Mouse (Mus musculus) erythroblast, embryonic 14.5 days (primary cell): Measurements from ENCODE around the gene Nr4a2. TPM values are rescaled to one million over a fixed set of nuclear protein-coding genes. Genes with fewer than 3 reads are reported as not detected.

Experiments
- H3K27me3 ChIP-seq: 2 replicates; pipeline ENCODE4 v1.6.1; 2012; ENCODE audit warnings: inconsistent platforms; ENCODE audit not compliant: control insufficient read depth
- H3K36me3 ChIP-seq: 2 replicates; pipeline ENCODE4 v1.6.1; 2012; ENCODE audit warnings: mild to moderate bottlenecking, inconsistent platforms; ENCODE audit not compliant: control insufficient read depth
- H3K4me1 ChIP-seq: 2 replicates; pipeline ENCODE4 v1.6.1; 2012; ENCODE audit warnings: inconsistent platforms; ENCODE audit not compliant: control insufficient read depth
- H3K4me3 ChIP-seq: replicated peaks from 2 replicates; pipeline ENCODE3; 2012; ENCODE audit warnings: moderate library complexity, mild to moderate bottlenecking, inconsistent platforms
- H3K9me3 ChIP-seq: 2 replicates; pipeline ENCODE4 v1.6.1; 2012; ENCODE audit warnings: low read length, inconsistent platforms, mixed read lengths; ENCODE audit not compliant: control insufficient read depth
- GATA1 ChIP-seq: IDR thresholded peaks from 2 replicates; pipeline ENCODE4 v1.6.1; 2012; ENCODE audit warnings: low read length, inconsistent platforms, mixed read lengths
- TAL1 ChIP-seq: IDR thresholded peaks from 3 replicates; pipeline ENCODE4 v1.6.1; 2012; ENCODE audit warnings: low read length, inconsistent platforms, mixed read lengths
- polyA plus RNA-seq: library from polyadenylated mRNA; stranded (reverse); fragments of >175 nt; gene quantifications from 2 replicates; pipeline ENCODE4 v1.2.3, GENCODE M21; 2012

Gene Nr4a2
- polyA plus RNA-seq, 1 experiment, result 0.05 TPM

- Histone ChIP-seq H3K4me1 (no peaks in the 10 kb centered on the region), H3K27me3 (peaks cover 100% of the 10 kb centered on the region), H3K36me3 (no peaks in the 10 kb centered on the region), H3K9me3 (no peaks in the 10 kb centered on the region; the same call in 1 of the 2 replicates), H3K4me3 (no peak overlapping the region)
- no peak for TF ChIP-seq TAL1
- TF ChIP-seq GATA1, result no peak
These were observed 19.1 kb downstream of the Nr4a2 start for GRCm38 (mm10) chr2:57104731-57105130.

- Histone ChIP-seq H3K27me3 (peaks cover 95% of the 10 kb centered on the region), H3K9me3 (no peaks in the 10 kb centered on the region), H3K4me1 (no peaks in the 10 kb centered on the region), H3K36me3 (no peaks in the 10 kb centered on the region), H3K4me3 (no peak overlapping the region)
- TF ChIP-seq TAL1, result no peak
- no peak for TF ChIP-seq GATA1
These were observed 19.8 kb downstream of the Nr4a2 start for GRCm38 (mm10) chr2:57103845-57104660.

- H3K27me3 ChIP-seq, result peaks cover 89% of the 10 kb centered on the region
- H3K9me3 ChIP-seq, result no peaks in the 10 kb centered on the region
- no peaks in the 10 kb centered on the region for H3K4me1 ChIP-seq
- no peaks in the 10 kb centered on the region for H3K36me3 ChIP-seq
- H3K4me3 ChIP-seq, result no peak overlapping the region
- TF ChIP-seq GATA1, result no peak
These were observed 20.7 kb downstream of the Nr4a2 start for GRCm38 (mm10) chr2:57102856-57103844.

DNA sequence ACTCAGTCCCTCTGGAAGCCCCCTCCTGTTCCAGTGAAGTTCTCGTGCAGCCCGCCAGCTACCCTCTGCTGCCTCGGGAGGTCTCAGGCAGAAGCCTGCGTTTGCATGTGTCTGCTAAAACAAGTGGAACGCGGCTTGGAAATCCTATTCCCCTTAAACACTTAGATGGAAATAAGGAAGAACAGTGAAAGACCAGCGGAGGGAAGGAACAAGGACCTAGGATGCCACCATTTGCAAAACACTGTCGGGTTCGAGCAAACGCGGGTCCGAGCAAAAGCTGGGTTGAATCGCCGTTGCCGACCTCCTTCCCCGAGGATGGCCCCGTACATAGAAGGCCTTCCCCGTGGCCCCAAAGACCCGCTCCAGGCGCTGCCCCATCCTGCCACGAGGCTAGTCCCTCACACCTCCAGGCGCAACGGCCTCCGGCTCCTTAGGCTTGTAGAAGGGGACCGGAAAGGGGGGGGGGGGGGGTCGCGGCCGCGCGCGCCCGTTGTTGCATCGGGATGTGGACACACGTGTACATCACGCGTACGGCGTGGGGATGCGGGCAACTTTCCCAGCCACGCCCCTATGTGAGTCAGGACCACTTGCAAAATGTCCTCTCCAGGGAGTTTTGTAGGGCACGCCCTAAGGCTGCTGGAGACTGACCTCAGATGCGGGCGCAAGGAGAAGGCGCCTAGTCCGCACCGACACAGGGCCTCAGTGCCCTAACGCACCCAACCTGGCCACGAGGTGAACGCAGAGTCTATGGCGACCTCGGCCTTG lies 21.5 kb downstream of the Nr4a2 start:
- H3K36me3 ChIP-seq, result no peaks in the 10 kb centered on the region
- no peak for TF ChIP-seq GATA1
- TF ChIP-seq TAL1, result no peak
- no peaks in the 10 kb centered on the region for H3K4me1 ChIP-seq
- no peaks in the 10 kb centered on the region for H3K9me3 ChIP-seq
- no peak overlapping the region for H3K4me3 ChIP-seq
- H3K27me3 ChIP-seq, result peaks cover 85% of the 10 kb centered on the region

DNA sequence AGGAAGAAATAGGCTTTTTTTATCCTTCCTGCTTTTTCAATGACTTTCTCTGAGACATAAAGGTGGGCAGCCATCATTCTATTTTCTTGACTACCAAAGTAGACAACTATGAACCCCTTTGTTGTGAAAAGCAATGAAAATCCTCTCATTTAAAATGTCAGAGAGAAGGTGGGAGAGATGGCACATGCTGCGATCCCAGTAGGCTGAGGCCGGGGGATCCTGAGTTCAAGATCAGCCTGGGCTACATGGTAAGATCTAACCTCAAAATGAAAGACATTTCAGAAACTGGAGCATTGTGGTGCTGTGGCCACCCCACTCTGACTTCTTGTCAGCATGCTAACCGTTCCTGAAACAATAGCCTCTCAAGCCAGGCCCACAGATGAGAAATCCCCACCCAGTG lies 23.6 kb downstream of the Nr4a2 start:
- Histone ChIP-seq H3K4me3 (no peak overlapping the region), H3K27me3 (peaks cover 65% of the 10 kb centered on the region), H3K9me3 (no peaks in the 10 kb centered on the region), H3K36me3 (no peaks in the 10 kb centered on the region), H3K4me1 (no peaks in the 10 kb centered on the region)
- no peak for TF ChIP-seq TAL1
- TF ChIP-seq GATA1, result no peak

DNA sequence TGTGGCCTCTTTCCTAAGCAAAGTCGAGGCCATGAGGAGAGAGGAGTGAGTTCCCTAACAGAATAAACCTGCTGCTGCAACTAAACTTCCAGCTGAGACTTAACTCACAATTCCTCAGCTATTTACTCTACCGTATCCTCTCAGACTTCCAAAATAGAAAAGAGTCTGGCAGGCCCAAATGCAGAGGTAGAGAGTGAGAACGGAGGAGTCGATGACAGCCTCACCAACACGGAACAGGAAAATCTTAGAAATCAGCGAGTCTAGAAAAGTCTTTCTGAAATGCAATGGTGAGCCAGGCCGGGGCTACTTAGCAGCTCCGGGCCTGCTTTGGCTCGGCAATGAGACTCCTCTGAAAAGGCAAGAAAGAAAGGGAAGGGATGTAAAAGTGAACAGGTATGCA lies 51.4 kb downstream of the Nr4a2 start:
- Histone ChIP-seq H3K9me3 (no peaks in the 10 kb centered on the region), H3K27me3 (no peaks in the 10 kb centered on the region), H3K4me3 (no peak overlapping the region), H3K36me3 (no peaks in the 10 kb centered on the region), H3K4me1 (no peaks in the 10 kb centered on the region)
- TF ChIP-seq TAL1 (no peak), GATA1 (no peak)

DNA sequence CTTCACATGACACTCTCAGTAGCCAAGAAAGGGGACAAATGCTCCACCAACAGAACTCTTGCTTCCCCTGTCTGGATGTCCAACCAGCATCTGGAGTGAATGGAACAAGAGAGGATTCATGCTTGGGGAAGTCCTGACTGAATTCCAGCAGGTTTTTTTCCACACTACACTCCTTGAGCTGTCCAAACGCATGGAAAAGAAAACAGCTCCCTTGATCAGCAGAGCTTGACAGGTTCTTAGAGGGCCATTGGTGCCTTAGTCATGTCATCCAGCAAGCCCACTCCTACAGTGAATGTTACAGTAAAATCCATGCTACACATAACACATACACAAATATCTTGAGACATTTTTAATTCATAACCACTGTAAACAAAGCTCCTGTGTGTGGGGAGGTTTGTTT lies 60.3 kb downstream of the Nr4a2 start:
- no peak overlapping the region for H3K4me3 ChIP-seq
- H3K27me3 ChIP-seq, result no peaks in the 10 kb centered on the region
- no peaks in the 10 kb centered on the region for H3K9me3 ChIP-seq
- H3K4me1 ChIP-seq, result no peaks in the 10 kb centered on the region
- no peaks in the 10 kb centered on the region for H3K36me3 ChIP-seq
- TF ChIP-seq TAL1 (no peak), GATA1 (no peak)

Other genes with a start within 250 kb of the Nr4a2 start
- gene Gpd2, start 113.6 kb upstream of the Nr4a2 start, polyA plus RNA-seq, result 0.07 and 0.12 TPM in 2 replicates